Mouse (Mus musculus): ENCODE measurements at regions not wholly inside any gene's neighbourhood (a gene's known extent, or its start where the extent isn't known, plus 50 kb on each side); places are given as distances from the start of the nearest gene placed in this dataset.

DNA sequence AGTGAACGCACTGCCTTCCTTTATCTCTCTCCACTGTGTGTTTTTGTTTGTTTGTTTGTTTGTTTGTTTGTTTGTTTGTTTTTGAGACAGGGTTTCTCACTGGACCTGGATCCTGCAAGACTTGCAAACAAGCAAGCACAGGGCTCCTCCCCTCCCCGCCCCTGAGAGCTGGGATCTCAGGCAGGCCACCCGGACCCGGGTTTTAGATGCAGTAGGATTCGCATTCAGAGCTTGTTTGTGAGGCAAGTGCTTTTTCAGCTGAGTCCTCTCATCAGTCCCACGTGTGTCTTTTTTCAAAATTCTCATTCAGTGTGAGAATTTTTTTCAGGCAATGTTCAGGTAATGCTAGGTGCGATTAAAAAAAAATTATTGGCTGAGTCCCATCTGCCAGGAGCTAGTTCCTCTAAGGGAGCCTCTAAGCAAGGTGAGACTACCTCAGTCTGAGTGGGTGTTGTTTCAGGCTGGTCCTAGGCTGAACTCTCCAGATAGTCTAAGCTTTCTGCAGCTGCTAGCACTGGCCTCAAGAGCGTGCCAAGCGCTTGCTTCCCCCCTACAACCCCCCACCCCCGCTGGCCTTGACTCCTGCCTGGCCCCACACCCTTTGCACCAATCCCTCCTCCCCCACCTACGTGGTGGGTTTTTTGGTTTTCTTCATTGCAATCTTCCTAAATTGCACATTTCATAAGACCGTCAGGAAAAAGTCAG, 234.4 kb downstream of the Sorl1 start:
- no peak for TF ChIP-seq CTCF (IDR thresholded peaks at IDR 0.05; ENCODE audit: control insufficient read depth, insufficient read depth, insufficient read length)
- no peak for TF ChIP-seq CEBPB (IDR thresholded peaks at IDR 0.05; ENCODE audit: low read depth)
- no peak for TF ChIP-seq USF1 (IDR thresholded peaks at IDR 0.05; ENCODE audit: low read depth)
- no peak for TF ChIP-seq MAX (IDR thresholded peaks at IDR 0.05)

Measured in C2C12 (cell line).